Mouse (Mus musculus) kidney, postnatal 36 days (tissue): Measurements from ENCODE around the gene Afg3l1.
"Not testable (repeated sequence)": the region's sequence is repeated elsewhere in the genome, so short reads cannot be mapped to it uniquely, and the experiment has no call there.

Experiments used
- DNase-seq, 2 experiments: peaks; one replicate each; pipeline ENCODE4 v3.0.0; 2021 to 2022; ENCODE audit warnings: mixed read lengths in 2 of 2

Gene Afg3l1

DNA sequence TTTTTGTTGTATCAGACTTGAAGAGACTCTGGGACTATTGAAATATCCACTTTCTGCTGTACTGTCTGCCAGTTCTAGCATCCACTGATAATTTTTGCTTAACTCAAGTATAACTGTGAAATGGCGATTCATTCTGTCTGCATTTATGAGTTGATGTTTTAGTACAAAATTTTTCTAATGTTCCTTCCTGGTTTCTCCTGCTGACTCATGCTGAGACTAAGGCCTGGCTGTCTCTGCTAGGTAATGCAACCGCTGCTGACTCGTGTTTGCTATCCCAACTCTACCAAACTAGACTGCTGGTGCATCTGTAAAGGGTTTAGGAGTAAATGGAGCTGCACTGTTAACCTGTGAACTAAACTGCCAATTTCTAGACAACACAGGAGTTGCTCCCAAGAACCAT, 10.2 kb upstream of the Afg3l1 start:
- DNase-seq: no peak

- not testable (repeated sequence) for DNase-seq
Observed at GRCm38 (mm10) chr8:123472991-123473390, 4.7 kb upstream of the Afg3l1 start.

GRCm38 (mm10) chr8:123474549-123474948, 3.2 kb upstream of the Afg3l1 start:
- not testable (repeated sequence) for DNase-seq

DNA sequence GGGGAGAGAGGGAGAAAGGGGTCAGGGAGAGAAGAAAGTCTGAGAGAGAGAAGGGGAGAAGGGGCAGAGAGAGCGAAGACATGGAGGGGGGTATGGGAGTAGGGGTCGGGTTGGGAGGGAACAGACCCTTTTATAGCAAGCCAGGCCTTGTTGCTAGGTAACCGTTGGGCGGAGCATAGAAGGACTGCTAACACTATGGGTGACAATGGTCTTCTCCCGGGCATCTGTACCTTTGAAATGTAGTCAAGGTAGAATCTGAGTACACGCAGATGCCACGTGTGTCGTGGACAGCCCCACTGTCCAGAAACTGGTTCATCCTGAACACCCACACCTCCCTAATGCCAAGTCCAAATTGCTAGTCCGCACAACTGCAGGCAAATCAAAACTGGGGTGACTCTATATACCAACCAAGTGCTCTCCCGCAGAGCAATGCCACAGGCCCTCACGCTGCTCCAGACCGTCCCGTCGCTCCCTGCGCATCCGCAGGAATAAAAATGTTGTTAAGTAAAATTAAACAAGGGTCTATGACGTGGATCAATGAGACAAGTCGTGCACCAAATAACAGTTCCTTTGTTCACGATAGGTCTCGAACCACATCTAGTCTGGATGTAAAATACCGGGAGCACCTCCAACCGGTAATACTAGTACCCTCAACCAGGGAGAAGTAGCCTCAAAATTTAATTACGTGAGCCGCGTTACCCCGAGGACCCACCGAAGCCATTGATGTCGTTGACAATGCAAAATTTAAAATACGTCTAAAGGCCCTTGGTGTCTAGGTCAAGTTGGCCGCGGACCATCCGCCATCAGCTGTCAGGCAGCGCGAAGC, 579 bp upstream of the Afg3l1 start:
- no peak for DNase-seq

- no peak for DNase-seq
Observed at GRCm38 (mm10) chr8:123478456-123479218, 934 bp downstream of the Afg3l1 start.

GRCm38 (mm10) chr8:123482627-123483026, 4.9 kb downstream of the Afg3l1 start:
- peak; percentile 5 to 33 for DNase-seq

DNA sequence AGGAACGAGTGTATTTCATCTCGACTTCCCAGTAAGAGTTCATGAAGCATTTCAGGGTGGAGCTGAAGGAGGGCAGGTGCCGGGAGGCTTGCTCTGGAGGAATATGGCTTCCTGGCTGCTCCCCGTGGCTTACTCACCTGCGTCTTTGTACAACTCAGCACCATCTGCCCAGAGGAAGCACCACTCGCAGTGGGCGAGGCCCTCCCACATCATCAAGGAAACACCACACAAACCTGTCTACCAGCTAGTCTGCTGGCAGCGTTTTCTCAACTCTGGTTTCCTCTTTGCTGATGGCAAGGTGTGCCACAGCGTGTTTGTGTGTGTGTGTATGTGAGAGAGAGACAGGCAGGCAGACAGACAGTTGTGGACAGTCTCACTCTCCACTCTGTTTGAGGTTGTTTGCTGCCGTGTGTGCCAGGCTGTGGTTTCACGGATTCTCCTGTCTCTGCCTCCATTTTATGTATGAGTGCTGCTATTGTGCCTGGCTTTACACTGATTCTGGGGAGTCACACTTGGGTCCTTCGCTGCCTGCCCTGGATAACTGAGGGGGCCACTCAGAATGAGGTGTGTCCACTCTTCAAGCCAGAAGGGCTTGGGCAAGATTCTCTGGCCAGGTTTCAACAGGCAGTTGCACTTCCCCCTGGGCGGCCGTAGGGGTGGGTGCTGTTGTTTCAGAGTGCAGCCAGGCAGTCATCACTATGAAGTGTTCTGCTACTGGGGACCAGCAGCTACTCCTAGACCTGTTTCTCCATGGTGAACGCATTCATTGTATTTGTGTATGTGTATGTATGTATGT, 13.8 kb downstream of the Afg3l1 start:
- DNase-seq: no peak

DNA sequence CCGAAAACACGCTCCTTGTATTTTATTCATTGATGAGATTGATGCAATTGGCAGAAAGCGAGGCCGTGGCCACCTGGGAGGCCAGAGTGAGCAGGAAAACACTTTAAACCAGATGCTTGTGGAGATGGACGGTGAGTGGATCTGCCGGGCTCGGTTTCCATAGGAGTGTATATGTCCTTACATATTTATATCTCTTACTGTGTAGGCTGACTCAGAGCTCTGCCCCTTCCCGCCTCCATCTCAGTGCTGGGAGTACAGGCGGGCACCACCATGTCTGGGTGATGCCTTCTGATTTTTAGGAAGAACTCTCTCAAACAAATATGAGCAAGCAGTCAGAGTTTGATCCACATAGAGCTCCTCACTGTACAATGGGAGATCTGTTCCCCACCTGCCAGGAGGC, 15.2 kb downstream of the Afg3l1 start:
- DNase-seq: no peak

- DNase-seq: no peak
Observed at GRCm38 (mm10) chr8:123497699-123498098, 20.0 kb downstream of the Afg3l1 start.

- DNase-seq: no peak
Observed at GRCm38 (mm10) chr8:123498963-123499362, 21.3 kb downstream of the Afg3l1 start.

DNA sequence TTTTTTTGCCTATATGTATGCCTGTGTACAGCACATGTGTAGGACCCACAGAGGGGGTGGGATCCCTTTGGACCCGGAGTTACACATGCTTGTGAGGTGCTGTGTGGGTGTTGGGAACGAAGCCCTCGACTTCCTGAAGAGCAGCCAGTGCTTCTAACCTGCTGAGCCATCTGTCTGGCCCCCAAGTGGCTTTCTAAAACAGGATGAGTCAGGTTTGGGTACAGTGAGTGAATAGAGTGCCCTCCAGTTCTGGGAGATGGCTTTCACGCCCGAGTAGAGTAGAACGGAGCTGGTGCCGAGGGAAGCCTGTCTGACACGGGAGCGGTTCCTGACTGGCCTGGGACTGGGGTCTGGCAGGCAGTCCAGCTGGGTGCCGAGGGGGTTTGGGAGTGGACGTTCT, 21.9 kb downstream of the Afg3l1 start:
- DNase-seq: no peak

DNA sequence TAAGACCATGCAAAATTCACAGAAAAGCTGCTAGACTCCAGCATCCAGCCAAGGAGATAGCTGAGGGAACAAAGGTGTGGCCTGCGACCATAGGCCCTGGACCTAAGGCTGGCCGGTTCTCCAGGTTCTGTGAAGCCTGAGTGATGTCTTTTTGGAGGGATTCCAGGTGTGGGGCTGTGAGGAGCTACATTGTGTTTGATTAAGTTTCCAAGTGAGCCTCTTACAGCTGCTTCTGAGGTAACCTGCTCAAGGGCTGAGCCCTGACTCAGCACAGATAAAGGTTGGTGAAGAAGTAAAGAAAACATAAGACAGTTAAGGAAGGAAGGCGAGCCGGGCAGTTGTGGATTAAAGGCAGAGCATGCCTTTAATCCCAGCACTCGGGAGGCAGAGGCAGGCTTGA, 24.5 kb downstream of the Afg3l1 start:
- no peak for DNase-seq

GRCm38 (mm10) chr8:123503801-123504467, 26.2 kb downstream of the Afg3l1 start:
- peak in 1 of 2 experiments; percentile 31 for DNase-seq

- DNase-seq: no peak
Observed at GRCm38 (mm10) chr8:123504591-123505195, 27.0 kb downstream of the Afg3l1 start.

DNA sequence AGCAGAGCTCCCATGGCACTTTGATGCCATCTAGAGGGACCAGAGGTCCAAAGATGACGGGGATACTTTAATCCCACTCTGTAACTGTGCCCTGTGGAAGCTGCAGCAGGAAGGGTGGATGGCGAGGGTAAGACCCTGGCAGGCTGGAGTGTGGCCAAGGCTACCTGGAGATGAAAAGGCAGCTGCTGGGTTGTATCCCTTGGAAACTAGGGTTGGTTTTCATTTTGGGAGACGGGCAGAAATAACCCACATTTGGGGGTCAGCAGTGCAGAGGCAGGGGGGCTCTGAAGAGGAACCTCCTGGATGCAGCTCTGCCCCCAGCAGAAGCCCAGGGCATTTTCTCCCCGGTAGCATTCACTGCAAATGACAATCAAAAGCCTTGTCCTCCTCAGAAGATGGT, 27.6 kb downstream of the Afg3l1 start:
- DNase-seq: no peak

GRCm38 (mm10) chr8:123505695-123506094, 28.0 kb downstream of the Afg3l1 start:
- no peak for DNase-seq

DNA sequence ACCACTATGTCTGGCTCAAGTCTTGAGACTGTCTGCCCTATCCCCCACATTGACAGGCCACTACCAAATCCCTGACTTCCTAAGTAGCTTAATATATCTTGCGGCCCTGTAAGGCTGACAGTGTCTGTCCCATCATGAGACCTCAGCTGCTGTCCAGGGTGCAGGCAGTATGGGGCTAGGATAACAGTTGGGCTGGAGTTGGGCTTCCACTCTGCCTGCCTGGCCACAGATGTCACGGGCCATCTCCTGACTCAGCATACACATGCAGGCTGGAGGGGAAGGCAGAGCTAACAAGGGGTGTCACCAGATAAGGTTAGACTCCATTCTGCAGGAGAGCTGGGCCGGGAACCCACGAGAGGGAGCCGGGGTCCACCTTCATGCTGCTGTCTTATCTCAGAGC, 29.4 kb downstream of the Afg3l1 start:
- DNase-seq: no peak

GRCm38 (mm10) chr8:123510819-123511218, 33.1 kb downstream of the Afg3l1 start:
- no peak for DNase-seq

DNA sequence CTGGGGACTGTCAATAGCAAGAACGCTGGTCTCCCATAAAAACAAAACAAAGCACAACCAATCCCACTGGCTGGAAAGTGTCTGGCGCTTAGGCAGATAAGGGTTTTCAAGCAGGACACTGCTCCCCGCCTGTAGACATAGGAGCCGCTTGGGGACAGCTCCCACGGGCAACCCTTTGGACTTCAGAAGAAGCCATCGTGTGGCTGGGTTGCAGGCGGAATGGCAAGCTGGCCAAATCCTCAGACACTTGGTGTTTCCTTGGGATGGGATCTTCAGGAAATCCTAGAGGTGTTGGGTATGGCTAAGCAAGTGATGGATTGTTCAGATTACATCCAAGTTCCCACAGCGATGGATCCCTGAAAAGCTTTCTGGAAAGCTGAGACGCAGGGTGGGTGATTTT, 36.4 kb downstream of the Afg3l1 start:
- DNase-seq: peak in 1 of 2 experiments; percentile 9

GRCm38 (mm10) chr8:123514781-123515539, 37.3 kb downstream of the Afg3l1 start, which contains the start of gene Dbndd1:
TSS of gene Dbndd1 (minus strand) at chr8:123515463.
- peak; percentile 19 to 61 for DNase-seq

DNA sequence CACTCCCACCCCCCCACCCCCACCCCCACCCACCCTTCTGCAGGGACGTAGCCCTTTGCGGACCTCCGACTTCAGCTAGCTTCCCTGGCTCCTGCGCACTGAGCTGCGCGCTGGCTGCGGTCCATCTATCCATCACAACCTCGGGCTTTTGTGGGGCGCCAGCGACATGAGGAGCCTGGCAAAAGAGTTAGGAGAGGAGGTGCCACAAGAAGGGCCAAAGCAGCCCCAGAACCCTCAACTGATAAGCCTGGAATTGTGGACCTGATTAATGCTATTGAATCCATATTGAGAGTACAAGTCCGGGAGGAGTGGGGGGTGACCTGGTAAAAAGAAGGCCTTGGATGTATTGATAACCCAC, 37.8 kb downstream of the Afg3l1 start:
- DNase-seq: no peak
